Mouse (Mus musculus): ENCODE data around the gene Llcfc1. TPM values are rescaled to one million over a fixed set of nuclear protein-coding genes. Genes with fewer than 3 reads are reported as not detected.

Llcfc1 gene
- polyA plus RNA-seq, 1 experiment from 2014 or later: not detected

DNA sequence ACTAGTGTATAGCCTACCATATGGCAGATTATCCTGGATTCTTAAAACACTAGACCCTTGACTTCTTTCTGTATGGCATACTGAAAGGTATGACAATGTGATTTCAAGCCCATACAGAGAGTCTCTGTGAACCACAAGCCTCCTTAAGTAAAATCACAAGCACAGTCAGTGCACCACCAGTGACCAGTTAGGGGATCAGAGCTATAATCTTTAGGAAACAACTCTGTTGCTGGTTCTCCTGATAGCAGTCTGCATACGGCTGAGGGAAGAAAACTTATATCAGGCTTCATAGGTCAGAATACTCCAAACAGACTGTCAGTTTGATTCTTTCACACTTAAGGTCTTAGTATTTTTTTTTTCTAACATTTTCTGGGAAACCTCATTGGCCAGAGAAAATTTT is 25.7 kb upstream of the Llcfc1 start:
- Histone ChIP-seq H3K4me2 (replicated peaks; ENCODE audit: low read depth, low read length) (no peak overlapping the region), H3K36me3 (ENCODE audit: insufficient read depth, low read length) (no peaks in the 10 kb centered on the region), H3K4me1 (ENCODE audit: insufficient read depth, low read depth, low read length) (no peaks in the 10 kb centered on the region), H3K9me3 (ENCODE audit: low read length) (no peaks in the 10 kb centered on the region), H3K4me3 (ENCODE audit: low read depth, low read length) (no peak overlapping the region), H3K27me3 (replicated peaks; ENCODE audit: insufficient read depth, low read length) (no peaks in the 10 kb centered on the region), H3K9ac (replicated peaks; ENCODE audit: low read depth) (no peak overlapping the region), H3K27ac (ENCODE audit: low read length) (no peak overlapping the region)
- DNase-seq (ENCODE audit: low spot score) (no peak), ATAC-seq (no peak)
- WGBS: 48% methylated on average over 1 of the region's 1 CpGs
- TF ChIP-seq CTCF (IDR thresholded peaks at IDR 0.05) (no peak), EP300 (IDR thresholded peaks at IDR 0.05) (no peak)

DNA sequence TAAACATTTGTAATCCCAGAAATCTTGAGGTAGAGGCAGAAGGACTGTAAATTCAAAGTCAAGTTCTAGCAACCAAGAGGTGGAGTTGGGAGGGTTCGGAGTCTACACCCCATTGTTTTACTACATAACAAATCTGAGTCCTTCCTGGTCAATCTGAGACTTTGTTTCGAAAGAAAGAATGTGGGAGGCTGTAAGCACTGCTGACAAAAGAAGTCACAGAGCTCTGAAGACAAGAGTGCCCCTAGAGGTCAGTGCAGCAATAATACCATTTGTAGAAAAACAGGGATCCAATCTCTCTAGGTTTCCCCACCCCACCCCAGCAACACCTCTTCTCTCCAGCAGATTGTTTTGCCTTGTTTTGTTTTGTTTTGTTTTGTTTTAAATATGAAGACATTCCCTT is 21.9 kb upstream of the Llcfc1 start:
- 29% methylated on average over 2 of the region's 2 CpGs for WGBS
- peak; percentile 72 for DNase-seq (ENCODE audit: low spot score)
- peak; percentile 44; the same call in 1 of the 2 replicates for ATAC-seq

DNA sequence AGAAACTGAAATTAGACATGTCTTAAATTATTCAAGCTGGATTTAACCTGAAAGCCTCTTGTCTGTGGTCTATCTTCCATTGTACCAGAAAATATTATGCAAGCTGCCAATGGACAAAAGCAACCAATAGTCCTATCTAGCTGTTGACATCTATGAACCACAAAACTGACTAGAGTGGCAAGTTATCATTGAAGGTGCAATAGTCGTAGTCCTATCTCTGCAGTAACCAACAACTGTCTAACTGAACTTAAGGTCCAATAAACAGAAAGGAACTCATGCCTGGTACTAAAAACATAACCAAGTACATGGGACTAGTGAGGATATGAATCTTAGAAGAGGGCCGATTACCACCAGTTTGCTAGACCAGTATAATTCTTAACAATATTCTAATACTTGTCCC is 7.7 kb upstream of the Llcfc1 start:
- H3K36me3 ChIP-seq (ENCODE audit: insufficient read depth, low read length): no peaks in the 10 kb centered on the region
- WGBS: 89% methylated on average over 2 of the region's 2 CpGs
- no peaks in the 10 kb centered on the region for H3K4me1 ChIP-seq (ENCODE audit: insufficient read depth, low read depth, low read length)
- H3K27ac ChIP-seq (ENCODE audit: low read length): no peak overlapping the region
- DNase-seq (ENCODE audit: low spot score) (no peak), ATAC-seq (no peak)
- H3K9me3 ChIP-seq (ENCODE audit: low read length): no peaks in the 10 kb centered on the region
- H3K4me3 ChIP-seq (ENCODE audit: low read depth, low read length): no peak overlapping the region
- no peak overlapping the region for H3K4me2 ChIP-seq (replicated peaks; ENCODE audit: low read depth, low read length)
- TF ChIP-seq EP300 (IDR thresholded peaks at IDR 0.05) (no peak), CTCF (IDR thresholded peaks at IDR 0.05) (no peak)
- H3K9ac ChIP-seq (replicated peaks; ENCODE audit: low read depth): no peak overlapping the region
- H3K27me3 ChIP-seq (replicated peaks; ENCODE audit: insufficient read depth, low read length): no peaks in the 10 kb centered on the region

More for the DNA sequence above, 21.9 kb upstream of the Llcfc1 start:
- Histone ChIP-seq H3K4me2 (replicated peaks; ENCODE audit: low read depth, low read length) (no peak overlapping the region), H3K36me3 (ENCODE audit: insufficient read depth, low read length) (no peaks in the 10 kb centered on the region), H3K9ac (replicated peaks; ENCODE audit: low read depth) (no peak overlapping the region), H3K27ac (ENCODE audit: low read length) (no peak overlapping the region), H3K27me3 (replicated peaks; ENCODE audit: insufficient read depth, low read length) (no peaks in the 10 kb centered on the region), H3K4me1 (ENCODE audit: insufficient read depth, low read depth, low read length) (no peaks in the 10 kb centered on the region), H3K9me3 (ENCODE audit: low read length) (no peaks in the 10 kb centered on the region), H3K4me3 (ENCODE audit: low read depth, low read length) (no peak overlapping the region)
- peak; percentile 63 for TF ChIP-seq CTCF (IDR thresholded peaks at IDR 0.05)
- TF ChIP-seq EP300 (IDR thresholded peaks at IDR 0.05): no peak

DNA sequence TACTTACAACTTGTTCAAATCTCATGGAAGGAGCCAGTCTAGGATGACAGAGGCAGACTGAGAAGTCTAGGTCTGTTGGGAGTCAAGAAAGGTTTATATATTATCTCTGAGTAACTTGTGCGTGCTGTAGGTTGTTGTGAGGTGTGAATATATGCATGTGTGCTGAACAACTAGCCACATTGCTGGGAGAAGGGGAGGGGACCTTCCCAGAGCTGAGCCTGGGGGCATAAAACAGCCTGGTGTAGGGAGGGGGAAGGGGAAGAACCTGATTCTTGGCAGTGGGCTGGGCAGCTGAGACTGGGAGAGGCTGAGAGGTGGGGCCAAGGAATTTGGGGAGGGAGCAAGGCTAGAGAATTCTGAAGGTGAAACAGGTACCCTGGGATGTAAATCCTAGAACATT is 3.6 kb upstream of the Llcfc1 start, which contains the start of gene Trpv5:
TSS of gene Trpv5 (minus strand) at position 101 of the 400 bp plus-strand sequence.
- ATAC-seq: no peak
- TF ChIP-seq CTCF (IDR thresholded peaks at IDR 0.05): no peak
- TF ChIP-seq EP300 (IDR thresholded peaks at IDR 0.05): no peak
- WGBS: 56% methylated on average over 1 of the region's 1 CpGs
- Histone ChIP-seq H3K27ac (ENCODE audit: low read length) (no peak within 1 kb of the TSS), H3K27me3 (replicated peaks; ENCODE audit: insufficient read depth, low read length) (no peaks in the 10 kb centered on the region), H3K4me2 (replicated peaks; ENCODE audit: low read depth, low read length) (no peak within 1 kb of the TSS), H3K36me3 (ENCODE audit: insufficient read depth, low read length) (no peaks in the 10 kb centered on the region), H3K9me3 (ENCODE audit: low read length) (no peaks in the 10 kb centered on the region), H3K9ac (replicated peaks; ENCODE audit: low read depth) (no peak within 1 kb of the TSS), H3K4me1 (ENCODE audit: insufficient read depth, low read depth, low read length) (no peaks in the 10 kb centered on the region), H3K4me3 (ENCODE audit: low read depth, low read length) (no peak within 1 kb of the TSS)
- DNase-seq (ENCODE audit: low spot score): no peak

DNA sequence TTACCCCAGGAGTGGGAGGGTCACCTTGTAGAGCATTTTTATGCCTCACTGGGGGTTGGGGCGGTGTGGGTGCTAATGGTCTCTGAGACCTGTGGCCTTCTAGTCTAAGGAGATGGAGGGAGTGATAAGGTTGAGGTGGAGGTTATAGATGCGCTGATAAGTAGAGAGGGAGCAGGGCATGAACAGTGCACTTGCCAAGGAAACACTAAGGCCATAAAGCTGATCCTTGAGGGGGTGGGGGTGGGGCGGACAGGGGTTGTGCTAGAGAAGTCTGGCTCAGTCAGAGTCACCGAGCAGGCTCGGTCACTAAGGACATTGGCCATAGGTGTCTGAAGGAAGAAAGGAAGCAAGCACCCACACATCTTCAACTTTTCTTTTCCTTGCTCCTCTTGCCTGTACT is 2.6 kb upstream of the Llcfc1 start:
- no peaks in the 10 kb centered on the region for H3K36me3 ChIP-seq (ENCODE audit: insufficient read depth, low read length)
- DNase-seq (ENCODE audit: low spot score): no peak
- 69% methylated on average over 5 of the region's 5 CpGs for WGBS
- no peak overlapping the region for H3K27ac ChIP-seq (ENCODE audit: low read length)
- ATAC-seq: no peak
- no peaks in the 10 kb centered on the region for H3K27me3 ChIP-seq (replicated peaks; ENCODE audit: insufficient read depth, low read length)
- H3K4me3 ChIP-seq (ENCODE audit: low read depth, low read length): no peak overlapping the region
- no peaks in the 10 kb centered on the region for H3K4me1 ChIP-seq (ENCODE audit: insufficient read depth, low read depth, low read length)
- TF ChIP-seq EP300 (IDR thresholded peaks at IDR 0.05) (no peak), CTCF (IDR thresholded peaks at IDR 0.05) (no peak)
- H3K4me2 ChIP-seq (replicated peaks; ENCODE audit: low read depth, low read length): no peak overlapping the region
- no peak overlapping the region for H3K9ac ChIP-seq (replicated peaks; ENCODE audit: low read depth)
- H3K9me3 ChIP-seq (ENCODE audit: low read length): no peaks in the 10 kb centered on the region

DNA sequence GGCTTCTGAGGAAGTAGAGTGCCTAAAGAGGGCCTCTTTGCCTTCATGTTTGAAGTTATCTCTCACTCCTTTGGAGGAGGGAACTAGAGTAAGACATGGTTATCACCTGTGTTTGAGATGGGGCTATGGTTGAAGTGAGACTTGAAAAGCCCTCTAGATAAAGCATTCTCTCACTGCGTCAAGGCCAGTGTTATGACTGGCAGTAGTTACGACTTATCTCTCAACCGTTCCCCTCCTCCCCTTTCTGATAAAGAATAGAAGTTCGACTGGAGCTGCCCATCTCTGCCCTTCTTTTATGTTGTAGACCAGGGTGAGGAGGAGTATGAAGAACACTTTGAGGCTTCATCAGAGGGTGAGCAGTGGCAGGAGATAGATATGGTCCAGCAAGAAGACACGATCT is 680 bp downstream of the Llcfc1 start:
- Histone ChIP-seq H3K4me3 (ENCODE audit: low read depth, low read length) (no peak overlapping the region), H3K4me1 (ENCODE audit: insufficient read depth, low read depth, low read length) (no peaks in the 10 kb centered on the region), H3K9ac (replicated peaks; ENCODE audit: low read depth) (no peak overlapping the region), H3K27me3 (replicated peaks; ENCODE audit: insufficient read depth, low read length) (no peaks in the 10 kb centered on the region), H3K36me3 (ENCODE audit: insufficient read depth, low read length) (no peaks in the 10 kb centered on the region), H3K9me3 (ENCODE audit: low read length) (no peaks in the 10 kb centered on the region), H3K4me2 (replicated peaks; ENCODE audit: low read depth, low read length) (no peak overlapping the region), H3K27ac (ENCODE audit: low read length) (no peak overlapping the region)
- WGBS: 49% methylated on average over 5 of the region's 5 CpGs
- DNase-seq (ENCODE audit: low spot score): no peak
- TF ChIP-seq CTCF (IDR thresholded peaks at IDR 0.05) (no peak), EP300 (IDR thresholded peaks at IDR 0.05) (no peak)
- ATAC-seq: no peak

DNA sequence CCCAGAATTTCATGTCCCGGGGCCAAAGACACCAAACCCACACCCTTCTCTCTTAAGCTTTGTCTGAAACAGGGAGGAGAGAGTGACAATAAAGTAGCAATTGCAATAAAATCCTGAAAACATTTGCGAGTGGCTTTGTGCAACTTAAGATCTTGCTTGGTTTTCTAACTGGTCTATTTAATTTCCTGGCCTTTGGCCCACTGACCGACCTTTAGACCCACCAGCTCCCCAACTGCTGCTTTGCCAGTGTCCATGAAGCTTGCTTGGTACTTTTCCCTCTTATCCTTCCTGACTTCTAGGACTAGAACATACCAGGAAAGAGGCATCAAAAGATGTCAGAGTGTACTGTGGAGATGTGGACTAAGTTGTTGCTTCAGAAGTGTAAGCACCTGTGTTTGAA is 1.4 kb downstream of the Llcfc1 start:
- H3K9me3 ChIP-seq (ENCODE audit: low read length): no peaks in the 10 kb centered on the region
- no peak overlapping the region for H3K27ac ChIP-seq (ENCODE audit: low read length)
- H3K4me2 ChIP-seq (replicated peaks; ENCODE audit: low read depth, low read length): no peak overlapping the region
- ATAC-seq: no peak
- no peak for DNase-seq (ENCODE audit: low spot score)
- H3K27me3 ChIP-seq (replicated peaks; ENCODE audit: insufficient read depth, low read length): no peaks in the 10 kb centered on the region
- no peaks in the 10 kb centered on the region for H3K4me1 ChIP-seq (ENCODE audit: insufficient read depth, low read depth, low read length)
- H3K4me3 ChIP-seq (ENCODE audit: low read depth, low read length): no peak overlapping the region
- 78% methylated on average over 3 of the region's 3 CpGs for WGBS
- no peaks in the 10 kb centered on the region for H3K36me3 ChIP-seq (ENCODE audit: insufficient read depth, low read length)
- no peak for TF ChIP-seq CTCF (IDR thresholded peaks at IDR 0.05)
- H3K9ac ChIP-seq (replicated peaks; ENCODE audit: low read depth): no peak overlapping the region
